Mouse (Mus musculus) right cerebral cortex, adult 18-20 months (tissue): ENCODE data around the gene Ptprn2.

Experiments used
- DNase-seq: peaks from one replicate; pipeline ENCODE4 v3.0.0; 2022; ENCODE audit warnings: mixed read lengths

Gene Ptprn2

DNA sequence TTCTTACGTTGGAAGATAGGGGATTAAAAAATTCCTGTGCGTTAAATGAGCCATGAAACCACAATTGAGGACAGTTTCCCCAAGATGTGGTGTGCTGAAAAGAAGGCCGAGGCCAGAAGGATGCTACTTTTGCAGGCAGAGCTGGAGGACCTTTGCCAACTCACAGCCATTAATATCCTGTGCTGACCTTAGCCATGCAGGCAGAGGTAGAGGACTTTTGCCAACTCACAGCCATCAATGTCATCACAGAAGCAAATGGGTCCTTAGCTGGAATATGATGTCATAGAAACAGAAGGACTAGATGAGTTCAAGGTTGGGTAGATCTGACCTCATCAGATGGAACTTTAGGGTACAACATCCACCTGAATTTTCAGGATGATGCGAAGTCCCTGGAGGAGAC lies 43.3 kb downstream of the Ptprn2 start:
- DNase-seq: no peak

DNA sequence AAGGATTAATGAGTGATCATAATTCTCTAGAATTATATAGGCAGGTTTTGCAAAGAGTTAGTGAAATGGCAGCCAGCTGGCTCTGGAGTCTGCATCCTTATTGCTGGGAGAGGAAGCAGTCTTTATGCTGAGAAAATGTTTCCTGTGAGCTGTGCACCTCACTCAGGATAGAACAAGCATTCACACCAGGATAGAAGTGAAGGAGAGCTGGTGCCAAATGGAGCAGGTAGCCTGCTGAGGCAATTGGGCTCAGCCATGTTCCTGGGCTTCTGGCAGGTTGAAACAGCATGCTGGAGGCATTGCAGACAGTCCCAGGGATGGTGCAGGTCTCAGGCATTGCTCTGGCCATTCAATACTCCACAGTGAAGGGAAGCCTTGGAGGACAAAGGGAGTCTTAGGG lies 47.8 kb downstream of the Ptprn2 start:
- no peak for DNase-seq

DNA sequence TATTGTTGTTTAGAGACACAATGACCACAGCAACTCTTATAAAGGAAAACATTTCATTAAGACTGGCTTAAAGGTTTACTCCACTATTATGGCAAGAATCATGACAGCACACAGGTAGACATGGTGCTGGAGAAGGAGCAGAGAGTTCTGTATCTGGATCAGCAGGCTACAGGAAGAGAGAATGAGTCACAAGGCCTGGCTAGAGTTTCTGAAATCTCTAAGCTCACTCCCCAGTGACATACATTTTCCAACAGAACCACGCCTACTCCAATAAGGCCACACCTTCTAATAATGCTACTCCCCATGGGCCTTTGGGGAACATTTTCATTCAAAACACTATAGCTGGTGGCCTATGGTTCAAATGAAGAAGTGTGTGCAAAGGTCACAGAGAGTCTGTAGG lies 53.8 kb downstream of the Ptprn2 start:
- no peak for DNase-seq

DNA sequence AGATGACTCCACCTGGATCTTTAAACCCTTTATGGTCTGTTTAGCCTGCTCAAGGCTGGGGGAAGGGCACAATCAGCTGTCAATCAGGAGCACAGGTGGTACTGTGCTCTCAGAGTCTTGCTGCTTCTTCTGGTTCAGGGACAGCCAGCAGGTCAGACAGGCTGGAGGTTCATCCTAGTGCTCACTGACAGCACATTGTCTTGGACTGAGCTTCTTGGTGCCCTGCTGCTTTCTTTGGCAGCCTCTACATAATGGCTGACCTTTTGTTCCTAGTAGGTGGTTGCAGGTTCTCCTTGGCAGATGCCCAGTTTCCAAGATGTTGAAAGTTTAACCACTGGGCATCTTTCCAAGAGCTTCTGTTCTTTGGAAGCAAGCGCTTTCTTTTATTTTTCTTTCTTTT lies 55.1 kb downstream of the Ptprn2 start:
- no peak for DNase-seq

DNA sequence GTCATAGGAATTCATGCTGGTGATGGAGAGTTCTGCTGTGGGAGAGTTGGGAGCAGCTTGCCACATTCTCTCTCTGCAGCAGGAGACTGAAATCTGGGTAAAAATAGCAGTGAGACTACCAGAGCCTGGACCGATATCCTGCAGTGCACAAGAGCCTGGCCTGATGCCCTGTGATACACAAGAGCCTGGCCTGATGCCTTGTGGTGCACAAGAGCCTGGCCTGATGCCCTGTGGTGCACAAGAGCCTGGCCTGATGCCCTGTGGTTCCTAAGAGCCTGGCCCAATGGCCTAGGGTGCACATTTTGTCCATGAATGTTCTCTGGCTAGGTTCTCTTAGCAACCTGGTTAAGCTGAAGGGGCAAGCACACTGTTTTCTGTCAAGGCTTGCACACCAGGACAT lies 64.5 kb downstream of the Ptprn2 start:
- peak; percentile 55 for DNase-seq

DNA sequence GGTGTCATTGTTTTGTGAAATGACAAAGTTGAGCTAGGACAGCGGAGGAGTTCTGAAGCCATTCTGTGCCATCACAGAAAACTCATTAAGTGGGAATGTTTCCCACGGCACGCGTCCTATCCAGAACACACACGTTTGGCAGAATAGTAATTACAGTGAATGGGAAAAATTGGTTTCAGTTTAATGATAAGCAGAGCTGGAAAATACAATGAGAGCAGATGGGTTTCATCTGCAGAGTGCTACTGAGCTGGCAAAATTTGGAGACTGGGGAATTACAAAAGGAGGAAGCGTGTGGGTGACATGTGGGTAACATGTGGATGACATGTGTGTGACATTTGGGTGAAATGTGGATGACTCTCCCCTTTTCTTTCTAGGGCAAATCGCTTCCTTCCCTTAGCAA lies 66.0 kb downstream of the Ptprn2 start:
- DNase-seq: no peak

DNA sequence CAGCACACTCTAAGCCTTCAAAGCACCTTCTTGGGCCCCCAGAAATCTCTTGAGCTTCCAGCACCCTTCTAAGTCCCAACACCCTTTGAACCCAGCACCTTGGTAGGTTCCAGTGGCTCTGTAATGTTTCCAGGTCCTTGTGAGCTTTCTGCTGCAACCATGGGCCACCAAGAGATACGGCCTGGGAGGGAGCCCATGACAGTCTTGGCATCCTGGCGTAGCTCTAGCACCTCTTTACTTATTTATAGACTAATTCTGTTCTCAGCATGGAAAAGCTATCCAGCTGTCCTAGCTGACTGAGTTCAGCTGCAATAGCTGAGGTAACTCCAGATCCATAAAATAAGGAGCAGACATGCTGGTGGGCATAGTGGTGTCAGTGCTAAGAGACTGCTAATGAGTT lies 66.8 kb downstream of the Ptprn2 start:
- DNase-seq: no peak

DNA sequence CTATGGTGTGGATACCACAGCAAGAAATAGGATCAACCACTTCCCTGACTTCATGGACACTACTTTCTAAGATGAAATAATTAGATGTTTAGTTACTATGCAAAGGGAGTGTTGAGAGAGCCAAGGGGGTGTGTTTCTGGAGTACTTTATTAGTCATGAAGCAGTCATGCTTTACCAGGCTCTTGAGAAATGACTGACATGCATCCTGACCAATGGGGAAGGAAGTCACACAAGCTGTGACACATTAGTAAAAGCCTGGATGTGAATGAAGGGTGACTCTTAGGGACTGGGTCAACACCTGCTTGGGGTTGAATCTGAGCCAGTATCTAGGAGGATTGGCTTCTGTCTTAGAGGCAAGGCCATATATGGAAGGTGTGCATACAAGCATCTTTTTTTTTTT lies 67.8 kb downstream of the Ptprn2 start:
- DNase-seq: no peak

DNA sequence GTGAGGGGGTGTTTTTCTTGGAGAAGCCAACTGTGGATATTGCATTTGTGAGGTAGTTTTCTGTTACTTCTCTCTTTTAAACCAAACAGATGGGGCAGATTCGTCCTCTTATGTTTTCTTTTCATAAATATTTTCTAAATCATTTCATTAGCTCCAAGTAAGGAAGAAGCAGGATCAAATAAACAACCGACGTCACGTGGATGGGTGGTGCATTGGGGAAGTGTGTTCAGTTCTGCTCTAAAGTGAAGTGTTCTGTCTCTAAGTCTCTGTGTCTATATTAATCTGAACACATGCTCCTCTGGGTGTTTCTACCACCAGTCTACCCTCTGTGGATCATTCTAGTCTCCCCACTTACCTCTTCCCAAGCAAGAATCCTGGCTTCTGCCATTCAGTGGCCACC lies 70.4 kb downstream of the Ptprn2 start:
- peak; percentile 41 for DNase-seq

DNA sequence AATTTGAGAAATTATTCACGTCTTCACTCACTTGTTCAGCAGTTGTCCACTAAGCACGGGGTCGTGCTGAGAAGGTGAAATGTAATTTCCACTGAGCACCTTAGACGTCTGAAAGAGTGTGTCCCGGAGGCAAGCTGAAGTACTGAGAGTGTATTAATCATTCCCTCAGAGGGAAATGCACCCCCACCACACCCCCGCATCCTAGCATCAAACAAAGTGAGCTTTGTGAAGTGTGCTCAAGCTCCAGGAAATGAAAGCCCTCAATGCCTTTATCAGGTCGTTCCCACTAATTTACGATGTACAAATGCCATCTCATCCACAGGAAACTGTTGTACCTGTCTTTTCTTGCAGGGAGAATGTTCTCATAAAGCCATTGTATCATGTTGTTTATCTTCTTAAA lies 78.9 kb downstream of the Ptprn2 start:
- DNase-seq: peak; percentile 52

DNA sequence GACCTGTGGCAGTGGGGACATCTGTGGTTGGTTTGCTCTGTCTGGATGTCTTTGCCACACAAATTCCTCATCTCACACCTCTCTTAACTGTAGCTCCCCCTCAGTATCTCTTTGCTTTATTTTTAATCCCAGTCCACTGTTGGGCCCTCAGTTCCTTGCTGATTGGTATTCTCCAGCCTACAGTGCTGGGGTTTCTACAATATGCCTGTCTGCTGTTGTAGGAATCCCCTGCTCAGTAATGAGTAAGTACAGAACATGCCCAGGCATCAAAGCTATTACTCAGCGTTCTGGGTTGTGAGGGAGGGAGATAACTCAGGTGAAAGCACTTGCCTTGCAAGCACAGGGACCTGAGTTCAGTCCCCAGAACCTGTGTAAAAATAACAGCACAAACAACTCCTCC lies 81.2 kb downstream of the Ptprn2 start:
- DNase-seq: no peak

DNA sequence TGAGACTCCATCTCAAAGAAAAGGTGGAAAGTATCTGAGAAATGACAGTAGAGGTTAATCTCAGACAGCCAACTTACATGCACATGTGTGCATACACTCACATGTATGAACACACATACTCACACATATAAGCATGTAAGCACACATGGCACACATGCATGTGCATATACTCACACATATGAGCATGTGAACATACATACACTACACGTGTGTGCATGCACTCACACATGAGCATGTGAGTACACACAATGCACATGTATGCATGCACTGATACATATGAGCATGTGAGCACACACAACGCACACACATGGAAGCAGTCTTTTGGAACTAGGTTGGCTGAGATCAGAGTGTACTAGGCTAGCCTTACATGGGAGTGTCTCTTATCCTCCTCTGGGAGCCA lies 81.7 kb downstream of the Ptprn2 start:
- DNase-seq: no peak

DNA sequence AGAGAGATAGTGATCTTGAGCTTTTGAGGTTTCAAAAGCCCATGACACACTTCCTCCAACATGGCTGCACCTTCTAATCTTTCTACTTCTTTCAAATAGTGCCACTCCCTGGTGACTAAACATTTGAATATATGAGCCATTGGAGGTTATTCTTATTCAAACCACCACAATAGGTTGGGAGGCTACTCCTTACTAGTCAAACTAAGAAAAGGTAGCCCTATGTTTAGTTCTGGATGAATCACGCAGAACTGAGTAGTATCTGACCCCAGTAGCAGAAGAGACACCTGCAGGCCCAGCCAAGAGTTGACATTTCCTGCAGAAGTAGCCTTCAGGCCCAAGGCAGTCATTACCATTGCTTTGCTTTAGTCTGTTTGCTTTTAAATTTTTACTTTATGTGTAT lies 84.0 kb downstream of the Ptprn2 start:
- no peak for DNase-seq

DNA sequence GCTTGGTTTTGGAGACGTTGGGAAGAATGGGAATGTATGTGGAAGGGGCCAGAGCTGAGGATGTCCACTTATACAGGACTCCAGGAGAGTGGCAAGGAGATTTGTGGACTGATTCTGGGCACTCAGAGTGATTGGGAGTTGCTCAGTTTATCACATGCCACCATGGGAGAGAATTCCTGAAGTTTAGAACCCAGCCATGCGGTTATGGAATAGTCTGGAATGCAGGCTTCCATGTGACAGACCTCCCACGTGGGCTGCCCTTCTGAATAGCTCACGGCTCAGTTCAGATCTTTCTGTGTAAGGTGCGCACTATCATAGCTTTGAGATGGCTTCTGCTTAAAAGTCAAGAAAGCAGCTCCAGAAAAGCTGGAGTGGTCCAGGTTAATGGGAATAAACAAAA lies 88.6 kb downstream of the Ptprn2 start:
- no peak for DNase-seq

DNA sequence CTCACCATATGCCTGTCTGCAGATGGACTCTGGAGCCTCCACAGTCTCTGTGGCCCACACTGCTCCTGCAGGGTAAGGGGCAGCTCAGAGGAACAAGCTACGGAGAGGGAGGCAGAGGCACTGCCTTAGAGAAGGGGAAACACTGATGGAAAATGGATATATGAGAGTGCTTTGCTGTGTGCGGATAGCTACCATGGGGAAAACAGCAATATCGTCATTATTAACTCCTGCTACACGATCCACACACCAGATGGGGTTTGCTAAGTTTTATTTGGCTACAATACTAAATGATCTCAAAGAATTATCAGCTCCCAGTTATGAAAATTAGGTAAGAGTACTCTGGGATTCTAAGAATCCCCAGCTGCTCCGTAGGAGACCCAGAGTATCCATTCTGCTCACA lies 89.2 kb downstream of the Ptprn2 start:
- DNase-seq: no peak

DNA sequence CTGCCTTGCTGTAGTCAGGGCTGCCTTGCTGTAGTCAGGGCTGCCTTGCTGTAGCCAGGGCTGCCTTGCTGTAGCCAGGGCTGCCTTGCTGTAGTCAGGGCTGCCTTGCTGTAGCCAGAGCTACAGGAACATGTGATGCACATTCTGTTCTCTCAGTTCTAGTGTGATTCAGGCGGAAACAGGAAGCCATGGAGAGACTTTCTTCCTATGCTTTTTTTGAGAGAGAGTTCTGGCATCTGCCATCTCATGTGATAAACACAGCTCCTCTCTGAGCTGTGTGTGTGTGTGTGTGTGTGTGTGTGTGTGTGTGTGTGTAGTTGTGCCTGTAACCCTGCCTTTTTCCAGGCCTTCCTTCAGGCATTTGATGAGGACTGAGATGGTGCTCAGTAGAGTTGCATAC lies 92.4 kb downstream of the Ptprn2 start:
- peak; percentile 51 for DNase-seq

DNA sequence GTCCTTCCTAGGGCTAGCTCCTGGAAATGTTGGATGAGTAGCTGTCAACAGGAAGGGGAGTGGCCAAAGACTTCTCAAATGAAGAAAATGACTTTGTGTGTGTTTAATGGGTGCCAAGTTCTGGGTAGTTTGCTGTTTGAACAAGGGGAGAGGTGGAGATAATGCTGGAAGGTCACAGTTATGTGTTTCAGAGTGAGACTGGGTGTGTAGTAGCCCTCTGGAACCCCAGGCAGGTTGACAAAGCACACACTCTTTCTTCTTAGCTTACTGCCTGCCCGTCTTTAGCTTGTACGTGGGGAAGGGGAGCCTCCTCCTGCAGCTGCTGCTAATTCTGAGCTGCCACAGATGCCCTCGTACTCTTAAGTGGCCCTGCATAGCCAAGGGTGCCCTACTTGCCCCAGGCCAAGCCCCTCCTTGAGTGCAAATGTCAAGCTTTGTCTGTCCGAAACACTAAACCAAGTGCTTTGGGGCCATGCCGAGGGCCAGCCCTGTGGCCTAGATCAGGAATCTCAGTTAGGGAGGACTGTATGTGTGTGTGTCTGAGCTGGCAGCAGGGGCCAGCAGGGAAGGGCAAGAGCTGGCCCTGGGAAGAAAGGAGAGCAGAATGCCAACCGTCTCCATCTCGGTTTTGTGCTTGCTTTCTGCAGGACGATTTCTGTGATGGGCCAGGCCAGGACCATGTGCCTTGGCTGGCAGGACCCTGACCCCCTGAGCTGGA lies 95.5 kb downstream of the Ptprn2 start:
- DNase-seq: no peak

DNA sequence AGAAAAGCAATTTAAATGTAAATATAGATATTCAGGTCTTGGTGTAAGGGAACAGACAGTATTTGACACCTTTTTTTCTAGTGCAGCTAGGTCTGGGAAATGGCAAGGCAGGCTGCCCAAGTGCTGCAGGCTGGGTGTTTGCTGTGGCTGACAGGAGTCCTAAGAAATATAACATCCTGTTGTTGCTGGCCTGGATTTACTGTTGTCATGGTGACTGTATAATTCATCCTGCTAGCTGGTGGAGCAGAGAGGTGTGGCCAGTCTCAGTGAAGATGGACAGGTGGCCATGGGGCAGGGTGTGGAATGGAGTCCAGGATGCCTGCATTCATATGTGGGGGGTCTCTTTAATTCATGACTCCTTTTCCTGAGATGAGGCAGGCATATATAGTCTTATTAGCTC lies 96.3 kb downstream of the Ptprn2 start:
- DNase-seq: peak; percentile 64

DNA sequence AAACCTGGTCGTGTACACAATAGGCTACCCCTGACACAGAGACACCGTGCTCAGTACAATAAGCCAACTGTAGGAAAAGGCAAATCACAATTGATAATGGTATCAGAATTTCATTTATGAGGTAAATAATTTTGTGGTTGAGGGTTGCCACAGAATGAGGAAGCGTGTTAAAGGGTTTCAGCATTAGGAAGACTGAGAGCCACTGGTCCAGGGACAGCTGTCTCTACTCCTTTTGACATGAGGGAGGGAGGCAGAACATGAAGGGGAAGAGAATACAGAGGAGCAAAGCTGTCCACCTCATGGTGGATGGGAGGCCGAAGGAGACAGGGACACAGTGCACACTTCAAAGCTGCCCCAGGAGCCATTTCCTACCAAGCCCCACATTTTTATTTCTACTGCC lies 97.3 kb downstream of the Ptprn2 start:
- DNase-seq: no peak

DNA sequence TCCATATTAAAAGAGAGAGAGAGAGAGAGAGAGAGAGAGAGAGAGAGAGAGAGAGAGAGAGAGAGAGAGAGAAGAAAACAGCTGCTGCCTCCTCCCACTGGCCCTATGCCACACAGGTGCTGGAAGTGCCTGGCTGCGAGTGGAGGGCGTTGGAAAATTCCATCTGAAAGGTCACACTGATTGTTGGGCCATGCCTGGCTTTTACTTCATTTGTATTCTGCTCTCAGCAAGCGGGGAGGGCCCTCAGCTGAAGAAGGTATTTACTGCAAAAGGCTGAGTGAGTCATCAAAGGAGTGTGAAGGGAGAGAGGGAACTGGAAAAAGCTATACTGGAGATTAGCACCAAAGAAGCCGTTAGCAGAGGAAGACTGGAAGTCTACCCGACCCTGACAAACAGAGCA lies 99.5 kb downstream of the Ptprn2 start:
- peak; percentile 79 for DNase-seq

DNA sequence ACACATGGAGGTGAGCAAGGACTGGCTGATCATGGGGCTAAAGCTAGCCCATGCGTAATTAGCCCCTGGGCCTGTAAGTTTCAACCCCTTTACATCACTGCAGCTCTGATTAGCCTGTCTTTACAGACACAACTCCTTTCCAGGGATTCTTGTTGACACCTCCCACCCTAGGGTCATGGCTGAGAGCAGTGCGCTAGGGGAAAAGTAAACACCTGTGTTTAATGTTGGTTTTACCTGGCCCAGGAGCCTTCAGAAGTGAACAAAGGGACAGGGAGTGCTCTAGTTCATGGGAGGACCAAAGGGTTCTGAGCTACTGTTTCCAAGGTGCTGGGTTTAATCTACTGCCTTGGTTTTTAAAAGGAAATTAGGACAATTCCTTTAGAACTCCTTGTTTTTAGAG lies 100.6 kb downstream of the Ptprn2 start:
- no peak for DNase-seq

DNA sequence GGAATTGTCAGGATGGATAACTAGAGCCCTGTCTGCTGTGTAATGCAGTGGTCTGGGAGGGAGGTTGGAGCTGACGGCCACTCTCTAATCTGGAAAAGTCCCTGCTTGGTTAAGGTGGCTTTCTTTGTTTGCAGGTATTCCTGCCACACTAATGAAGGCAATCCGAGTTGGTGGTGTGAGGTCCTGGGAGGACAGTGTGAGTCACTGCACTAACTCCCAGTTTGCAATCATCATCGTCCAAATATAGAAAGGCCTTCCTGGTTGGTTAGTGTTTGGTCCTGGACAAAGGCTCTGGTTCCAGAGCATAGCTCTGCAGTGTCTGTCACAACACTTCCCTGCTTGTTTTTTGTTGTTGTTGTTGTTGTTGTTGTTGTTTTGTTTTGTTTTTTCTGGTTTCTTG lies 102.0 kb downstream of the Ptprn2 start:
- DNase-seq: no peak

DNA sequence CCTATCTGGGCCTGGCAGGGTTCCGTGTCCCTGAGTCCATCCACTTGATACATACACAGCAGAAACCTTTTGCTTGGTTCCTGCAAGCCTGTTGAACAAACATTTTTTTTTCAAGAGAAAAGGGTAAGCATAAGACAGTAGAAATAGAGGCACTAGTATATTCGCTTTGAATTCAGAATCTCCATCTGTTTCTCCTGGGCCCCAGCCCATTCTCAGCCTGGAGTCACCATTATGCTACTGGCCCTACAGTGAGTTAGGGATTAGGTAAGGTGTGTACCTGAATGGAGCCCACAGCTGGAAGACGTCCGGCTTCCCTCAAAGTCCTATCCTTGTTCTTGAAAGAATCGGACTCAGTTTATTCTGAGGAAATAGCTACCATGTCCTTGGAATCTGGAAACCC lies 104.6 kb downstream of the Ptprn2 start:
- no peak for DNase-seq

DNA sequence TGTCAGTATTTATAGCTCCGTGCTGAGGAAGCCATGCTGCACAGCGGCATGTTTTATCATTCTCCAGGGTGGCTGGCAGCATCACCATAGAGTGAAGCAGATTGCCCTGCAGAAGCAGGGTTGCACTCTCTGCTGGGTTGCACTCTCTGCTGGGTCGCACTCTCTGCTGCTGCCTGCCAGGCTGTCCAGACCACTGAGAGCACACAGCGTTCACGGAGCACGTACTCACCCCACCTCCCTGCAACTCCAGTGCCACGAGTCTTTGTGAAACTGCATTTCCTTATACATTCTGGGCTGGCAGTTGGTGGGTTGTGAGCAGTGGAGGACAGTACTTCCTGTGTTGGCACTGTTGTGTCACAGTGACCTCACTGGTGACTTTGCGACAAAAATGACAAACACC lies 108.9 kb downstream of the Ptprn2 start:
- no peak for DNase-seq

DNA sequence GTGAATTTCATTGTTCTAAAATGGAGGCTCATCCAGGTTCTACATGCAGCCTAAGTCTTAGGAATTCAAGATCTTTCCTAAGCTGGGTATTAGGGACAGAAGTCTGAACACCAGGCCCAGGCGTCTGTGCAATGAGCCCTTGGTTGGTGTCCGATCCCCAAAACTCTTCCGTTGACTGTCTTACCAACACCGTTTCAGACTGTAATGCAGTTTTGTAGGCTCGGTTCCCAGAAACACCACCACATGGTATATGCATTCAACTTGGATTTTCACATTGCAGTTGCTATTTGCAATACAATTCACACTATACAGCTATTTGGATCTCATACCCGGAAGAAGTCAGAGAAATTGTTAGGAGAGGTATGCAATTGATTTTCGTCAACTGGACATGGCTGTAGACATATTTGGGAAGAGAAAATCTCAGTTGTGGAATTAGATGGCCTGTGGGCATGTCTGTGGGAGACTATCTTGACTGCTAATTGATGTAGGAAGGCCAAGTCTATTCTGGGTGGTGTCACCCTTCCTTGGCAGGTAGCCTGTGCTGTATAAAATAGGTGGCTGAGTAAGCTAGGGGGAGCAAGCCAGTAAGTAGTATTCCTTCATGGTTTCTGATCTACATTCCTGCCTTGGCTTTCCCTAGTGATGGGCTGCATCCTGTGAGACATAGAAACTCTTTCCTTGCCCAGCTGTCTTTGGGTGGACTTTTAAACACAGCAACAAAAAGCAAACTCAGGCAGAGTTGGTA lies 109.5 kb downstream of the Ptprn2 start:
- no peak for DNase-seq
